Mouse (Mus musculus) ES-E14 (cell line): Measurements from ENCODE around the gene Kcnc4. TPM values are rescaled to one million over a fixed set of nuclear protein-coding genes. Genes with fewer than 3 reads are reported as not detected.

Source experiments
- DNase-seq: peaks from one replicate; pipeline ENCODE4 v3.0.0-alpha.2; 2013; ENCODE audit warnings: low read depth, low spot score
- H3K27ac ChIP-seq: 2 replicates; pipeline ENCODE4 v1.5.1; 2012; ENCODE audit warnings: low read depth, mild to moderate bottlenecking, low read length, moderate library complexity, mixed read lengths; ENCODE audit not compliant: poor library complexity, insufficient read depth, severe bottlenecking
- H3K36me3 ChIP-seq: 2 replicates; pipeline ENCODE4 v1.6.1; 2012; ENCODE audit warnings: mild to moderate bottlenecking, low read length, moderate library complexity, mixed read lengths; ENCODE audit not compliant: control insufficient read depth, poor library complexity, insufficient read depth, severe bottlenecking
- H3K4me1 ChIP-seq, 2 experiments: fragments of 150-350 bp in 1 of 2; sonication (generic) in 1 of 2; 2 replicates each; pipeline ENCODE4 v1.6.1; 2012; ENCODE audit warnings: low read length in 2 of 2, mild to moderate bottlenecking in 1 of 2, mixed read lengths in 1 of 2; ENCODE audit not compliant: control insufficient read depth in 2 of 2, insufficient read depth in 2 of 2, poor library complexity in 1 of 2
- H3K4me3 ChIP-seq, 2 experiments: fragments of 150-350 bp in 1 of 2; sonication (generic) in 1 of 2; 2 replicates each; pipeline ENCODE4 v1.5.1; 2012; ENCODE audit warnings: low read length in 2 of 2, low read depth in 1 of 2, mild to moderate bottlenecking in 1 of 2, mixed read lengths in 1 of 2; ENCODE audit not compliant: insufficient read depth in 1 of 2, poor library complexity in 1 of 2, severe bottlenecking in 1 of 2
- H3K9ac ChIP-seq: 2 replicates; pipeline ENCODE4 v1.6.1; 2012; ENCODE audit warnings: low read depth, mild to moderate bottlenecking, low read length, mixed read lengths; ENCODE audit not compliant: poor library complexity, insufficient read depth, severe bottlenecking
- H3K9me3 ChIP-seq: fragments of 150-350 bp; sonication (generic); 2 replicates; pipeline ENCODE4 v1.6.1; 2012; ENCODE audit warnings: low read depth, mild to moderate bottlenecking, low read length; ENCODE audit not compliant: control insufficient read depth, insufficient read depth
- CHD2 ChIP-seq: IDR thresholded peaks from 2 replicates; pipeline ENCODE4 v1.6.1; 2014; ENCODE audit warnings: mild to moderate bottlenecking, low read depth, low read length, inconsistent platforms
- HCFC1 ChIP-seq: IDR thresholded peaks from 2 replicates; pipeline ENCODE4 v1.6.1; 2012; ENCODE audit warnings: low read length, inconsistent platforms, borderline replicate concordance; ENCODE audit not compliant: insufficient read depth
- MAFK ChIP-seq: IDR thresholded peaks from 2 replicates; pipeline ENCODE4 v1.6.1; 2014; ENCODE audit warnings: mild to moderate bottlenecking, low read depth, low read length, inconsistent platforms; ENCODE audit not compliant: insufficient read depth
- ZC3H11A ChIP-seq: IDR thresholded peaks from 2 replicates; pipeline ENCODE4 v1.6.1; 2012; ENCODE audit warnings: low read depth, mild to moderate bottlenecking, inconsistent platforms, low read length, borderline replicate concordance
- ZNF384 ChIP-seq: IDR thresholded peaks from 2 replicates; pipeline ENCODE4 v1.6.1; 2012; ENCODE audit warnings: low read depth, low read length, inconsistent platforms
- in situ Hi-C, 2 experiments: fragments of 600-800 bp; cut with MboI; formaldehyde crosslinking; loops; one replicate each; pipeline ENCODE4 v1.15.1; 2025; ENCODE audit warnings: low sequenced_read_pairs in 2 of 2, inconsistent platforms in 1 of 2; ENCODE audit not compliant: unreplicated experiment in 2 of 2
- total RNA-seq: library from RNA; depleted of rRNA; stranded (reverse); fragments of 300-350 nt; gene quantifications from 2 replicates; pipeline ENCODE4 v1.2.3, GENCODE M21; 2012

Kcnc4 gene
- total RNA-seq, 1 experiment = 0.36 TPM

DNA sequence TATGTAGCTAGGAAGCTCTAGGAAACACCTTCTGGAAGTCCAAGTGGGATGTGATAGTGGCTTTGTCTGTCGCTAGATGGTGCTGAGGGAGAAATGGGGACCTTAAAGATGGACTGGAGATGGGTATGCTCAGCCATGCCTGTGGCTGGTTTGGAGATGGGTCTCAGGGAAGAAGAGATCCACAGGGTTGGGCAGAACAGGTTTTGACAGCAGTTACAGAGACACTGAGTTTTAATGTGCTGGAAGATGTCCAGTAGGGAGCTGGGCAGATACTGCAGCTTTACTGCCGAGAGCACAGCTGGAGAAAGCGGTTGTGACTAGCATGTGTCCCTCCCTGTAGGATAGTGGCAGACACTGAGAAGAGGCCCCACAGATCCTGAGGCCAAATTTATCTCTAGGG is 21.3 kb upstream of the Kcnc4 start:
- no peak for TF ChIP-seq MAFK
- no peak for TF ChIP-seq CHD2
- no peak for TF ChIP-seq ZNF384
- no peak for TF ChIP-seq ZC3H11A
- no peak for TF ChIP-seq HCFC1
- in situ Hi-C loops = no loop called here
- Histone ChIP-seq H3K9ac (no peak overlapping the region), H3K36me3 (no peaks in the 10 kb centered on the region), H3K4me1 (no peaks in the 10 kb centered on the region), H3K27ac (no peak overlapping the region), H3K4me3 (no peak overlapping the region), H3K9me3 (no peaks in the 10 kb centered on the region)
- DNase-seq = no peak

DNA sequence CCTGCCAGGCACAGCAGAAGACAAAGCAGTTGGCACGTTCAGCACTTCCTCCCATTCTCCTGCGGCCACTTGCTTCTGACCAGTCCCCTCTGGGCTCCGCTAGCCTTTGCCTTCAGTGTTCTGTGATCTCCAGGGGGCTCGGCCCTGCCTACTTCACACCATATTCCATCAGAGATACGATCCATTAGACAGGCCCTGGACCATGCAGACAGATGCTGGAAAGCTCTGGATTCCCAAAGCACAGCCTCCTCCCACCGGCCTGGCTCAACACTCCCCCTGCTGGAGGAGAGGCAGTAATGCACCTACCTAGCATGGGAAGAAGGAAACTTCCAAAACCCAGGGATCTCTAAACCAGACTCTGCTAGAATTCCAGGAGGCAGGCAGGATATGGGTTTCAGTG is 12.8 kb upstream of the Kcnc4 start:
- DNase-seq = peak; percentile 39
- in situ Hi-C loops = loop anchor here in 1 of 2 experiments (25.0 kb wide), 1 partner anchor 235 kb away; the partner anchor contains the start of genes A630076J17Rik and Prok1
- no peaks in the 10 kb centered on the region for H3K9me3 ChIP-seq
- no peaks in the 10 kb centered on the region for H3K4me1 ChIP-seq
- no peak overlapping the region for H3K27ac ChIP-seq
- H3K36me3 ChIP-seq = no peaks in the 10 kb centered on the region
- no peak overlapping the region for H3K4me3 ChIP-seq
- H3K9ac ChIP-seq = no peak overlapping the region
- no peak for TF ChIP-seq CHD2
- TF ChIP-seq ZC3H11A = peak; percentile 30; the same call in 1 of the 2 replicates
- TF ChIP-seq HCFC1 = no peak
- no peak for TF ChIP-seq ZNF384
- no peak for TF ChIP-seq MAFK

DNA sequence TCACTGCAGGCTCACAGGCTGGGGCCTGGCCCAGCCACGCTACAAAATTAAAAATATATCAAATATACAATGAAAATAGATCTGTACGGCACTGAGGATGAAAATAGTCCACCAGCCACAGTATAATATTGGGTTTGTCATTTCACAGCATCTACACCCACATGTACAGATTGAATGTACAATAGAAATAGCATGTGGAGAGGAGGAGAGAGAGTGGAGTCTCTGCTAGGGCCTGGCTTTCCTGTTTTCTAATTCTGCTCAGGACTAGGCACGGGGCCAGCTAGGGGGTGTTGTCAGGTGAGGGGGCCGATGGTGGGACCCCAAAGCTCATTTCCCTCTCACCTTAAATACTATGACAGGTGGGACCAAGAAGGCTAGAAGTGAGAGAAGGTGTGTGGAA is 9.7 kb upstream of the Kcnc4 start:
- TF ChIP-seq HCFC1 (no peak), ZNF384 (no peak), MAFK (no peak), ZC3H11A (no peak), CHD2 (no peak)
- Histone ChIP-seq H3K36me3 (no peaks in the 10 kb centered on the region), H3K9ac (no peak overlapping the region), H3K9me3 (no peaks in the 10 kb centered on the region), H3K27ac (no peak overlapping the region), H3K4me1 (no peaks in the 10 kb centered on the region), H3K4me3 (no peak overlapping the region)
- no peak for DNase-seq
- in situ Hi-C loops = loop anchor here (10.0 to 25.0 kb wide), 3 partner anchors 232 to 374 kb away; partner anchors contain the start of genes A630076J17Rik (in 2 of the 2) and Prok1 (in 2 of the 2)

DNA sequence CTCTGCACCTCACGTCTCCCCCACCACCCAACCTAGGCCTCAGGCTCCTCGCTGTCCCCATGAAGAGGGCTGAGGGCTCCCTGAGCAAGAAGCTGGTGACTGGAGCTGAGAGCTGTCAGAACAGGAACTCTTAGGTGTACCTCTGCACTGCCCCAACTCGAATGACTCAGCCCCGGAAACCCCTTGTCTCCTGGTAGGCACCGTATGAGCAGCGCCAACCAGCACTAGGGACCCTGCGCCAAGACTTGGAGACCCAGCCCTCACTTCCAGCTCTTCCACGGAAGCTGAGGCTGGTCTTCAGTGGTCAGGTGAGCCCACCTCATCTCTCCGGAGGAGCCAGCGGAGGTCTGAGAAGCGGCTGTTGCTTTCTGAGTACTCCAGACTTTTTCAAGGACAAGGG is 8.8 kb upstream of the Kcnc4 start:
- H3K4me3 ChIP-seq = no peak overlapping the region
- H3K36me3 ChIP-seq = no peaks in the 10 kb centered on the region
- H3K9me3 ChIP-seq = no peaks in the 10 kb centered on the region
- no peak for DNase-seq
- in situ Hi-C loops = loop anchor here (10.0 to 25.0 kb wide), 3 partner anchors 231 to 373 kb away; partner anchors contain the start of genes A630076J17Rik (in 2 of the 2) and Prok1 (in 2 of the 2)
- TF ChIP-seq HCFC1 = no peak
- no peak for TF ChIP-seq ZNF384
- no peak for TF ChIP-seq ZC3H11A
- no peak for TF ChIP-seq CHD2
- TF ChIP-seq MAFK = no peak
- H3K27ac ChIP-seq = no peak overlapping the region
- H3K4me1 ChIP-seq = no peaks in the 10 kb centered on the region
- H3K9ac ChIP-seq = no peak overlapping the region
